Mouse (Mus musculus): Measurements from ENCODE around the gene Zfp280d.

DNA sequence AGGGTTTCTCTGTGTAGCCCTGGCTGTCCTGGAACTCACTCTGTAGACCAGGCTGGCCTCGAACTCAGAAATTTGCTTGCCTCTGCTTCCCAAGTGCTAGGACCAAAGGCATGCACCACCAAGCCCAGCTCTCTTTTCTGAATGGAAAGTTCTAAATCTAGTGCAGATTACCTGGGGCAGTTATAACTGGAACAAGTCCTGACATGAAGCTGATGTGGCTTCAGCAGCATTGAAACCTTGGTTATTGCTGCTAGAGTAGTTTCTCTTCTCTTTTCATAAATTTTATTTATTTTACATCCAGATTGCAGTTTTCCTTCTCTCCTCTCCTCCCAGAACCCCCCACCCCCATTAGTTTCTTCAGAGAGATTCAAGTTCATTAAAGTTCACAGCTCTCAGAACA lies 14.4 kb downstream of the Zfp280d start:
- TF ChIP-seq CHD2 (IDR thresholded peaks at IDR 0.05; ENCODE audit: low read depth, low read length) (no peak), HCFC1 (IDR thresholded peaks at IDR 0.05; ENCODE audit: borderline replicate concordance, insufficient read depth, low read length) (no peak)
